ENCODE assay signal across 24 mouse cellular contexts in genomic region chr1:121047406-121047805, GRCm38 (mm10).
DNase-seq lines count a peak whose midpoint lies in the region; ATAC-seq and TF ChIP-seq lines count a peak whose summit lies in the region.
"Had no signal": no experiment of that assay in that cellular context is flagged by ENCODE, and none has a peak within 500 bp of the region (broad histone marks: within the 10 kb centered on the region; RNA-seq: fewer than 3 reads in every experiment).

No protein-coding gene starts in this region.

- WGBS in forebrain, postnatal 0 days, result 15% methylated on average over 2 of the region's 2 CpGs
- WGBS in forebrain, embryonic 13.5 days, result 54% methylated on average over 2 of the region's 2 CpGs

- no peak overlapping the region for H3K4me3 ChIP-seq in forebrain, postnatal 0 days (ENCODE audit: low read depth, low read length)
- H3K4me3 ChIP-seq in forebrain, embryonic 13.5 days, result no peak overlapping the region
- H3K4me3 ChIP-seq: embryonic facial prominence, embryonic 10.5 days; heart, embryonic 10.5 days; hindbrain, embryonic 12.5 days; limb, embryonic 10.5 days; liver, embryonic 13.5 days; lung, embryonic 15.5 days had no signal

- ATAC-seq in forebrain, postnatal 0 days, result peak; percentile 27; the same call in 1 of the 2 replicates
- no peak for ATAC-seq in forebrain, embryonic 13.5 days
- ATAC-seq in granulocyte monocyte progenitor cell, adult 5-6 weeks (replicated peaks; ENCODE audit: poor library complexity, severe bottlenecking), result no peak
- ATAC-seq: forebrain, embryonic 16.5 days; midbrain, embryonic 16.5 days had no signal

- peaks cover 38% of the 10 kb centered on the region for H3K27me3 ChIP-seq in forebrain, postnatal 0 days (ENCODE audit: insufficient read depth, low read length)
- peaks cover 92% of the 10 kb centered on the region for H3K27me3 ChIP-seq in forebrain, embryonic 13.5 days
- H3K27me3 ChIP-seq: liver, embryonic 13.5 days; lung, embryonic 15.5 days had no signal

- no peak overlapping the region for H3K4me2 ChIP-seq in forebrain, postnatal 0 days (ENCODE audit: low read depth)
- H3K4me2 ChIP-seq in forebrain, embryonic 13.5 days, result no peak overlapping the region
- H3K4me2 ChIP-seq: hindbrain, embryonic 12.5 days; liver, embryonic 13.5 days; lung, embryonic 15.5 days had no signal

- H3K9ac ChIP-seq in forebrain, postnatal 0 days, result no peak overlapping the region
- H3K9ac ChIP-seq in forebrain, embryonic 13.5 days, result no peak overlapping the region
- H3K9ac ChIP-seq: hindbrain, embryonic 12.5 days; liver, embryonic 13.5 days; lung, embryonic 15.5 days had no signal

- intact Hi-C loops in left cerebral cortex, postnatal 4 days (cut with DNase I), result no loop called here

- H3K4me1 ChIP-seq in forebrain, postnatal 0 days (ENCODE audit: insufficient read depth), result no peaks in the 10 kb centered on the region
- H3K4me1 ChIP-seq in forebrain, embryonic 13.5 days, result peaks cover 10% of the 10 kb centered on the region
- H3K4me1 ChIP-seq: heart, embryonic 10.5 days; liver, embryonic 13.5 days; lung, embryonic 15.5 days had no signal

- no peaks in the 10 kb centered on the region for H3K36me3 ChIP-seq in forebrain, postnatal 0 days (ENCODE audit: insufficient read depth)
- no peaks in the 10 kb centered on the region for H3K36me3 ChIP-seq in forebrain, embryonic 13.5 days (ENCODE audit: poor library complexity, severe bottlenecking)
- H3K36me3 ChIP-seq: embryonic facial prominence, embryonic 10.5 days; heart, embryonic 10.5 days; hindbrain, embryonic 12.5 days; limb, embryonic 10.5 days; liver, embryonic 13.5 days; lung, embryonic 15.5 days had no signal

- peak; percentile 9 for DNase-seq in forebrain, postnatal 0 days
- DNase-seq in left cerebral cortex, adult 9 months (ENCODE audit: low spot score in 2 of 2), result peak; percentile 10 to 13
- DNase-seq in left cerebral cortex, postnatal 4 days, result no peak
- peak; percentile 19 to 37 for DNase-seq in layer of hippocampus, adult 8-10 months (ENCODE audit: low spot score in 2 of 2)
- DNase-seq in retina, postnatal 1 day, result peak; percentile 9
- no peak for DNase-seq in adrenal gland, adult (ENCODE audit: inconsistent age in 2 of 2, low spot score in 1 of 2)
- DNase-seq: adrenal gland, adult 2 months; cerebellum, adult 11 months; cerebellum, postnatal 36 days; gastrocnemius, postnatal 36 days; heart, postnatal 10 days; kidney, postnatal 14 days; liver, embryonic 13.5 days; spleen, adult 18-20 months; thymus, adult 2 months had no signal

- TF ChIP-seq CTCF in forebrain, postnatal 0 days (IDR thresholded peaks at IDR 0.05; ENCODE audit: low read depth), result no peak

- H3K9me3 ChIP-seq in forebrain, postnatal 0 days (ENCODE audit: low read length), result no peaks in the 10 kb centered on the region
- H3K9me3 ChIP-seq in forebrain, embryonic 13.5 days (replicated peaks), result no peaks in the 10 kb centered on the region
- H3K9me3 ChIP-seq: embryonic facial prominence, embryonic 10.5 days; heart, embryonic 10.5 days; hindbrain, embryonic 12.5 days; limb, embryonic 10.5 days; liver, embryonic 13.5 days; lung, embryonic 15.5 days had no signal

- H3K27ac ChIP-seq in forebrain, postnatal 0 days (ENCODE audit: low read depth, low read length), result no peak overlapping the region
- H3K27ac ChIP-seq in forebrain, embryonic 13.5 days, result no peak overlapping the region
- H3K27ac ChIP-seq: embryonic facial prominence, embryonic 10.5 days; heart, embryonic 10.5 days; hindbrain, embryonic 12.5 days; limb, embryonic 10.5 days; liver, embryonic 13.5 days; lung, embryonic 15.5 days had no signal

Comparison
In these comparisons a context has a peak if more than half of its experiments do, and no peak if none do; other contexts are left out.
1. DNase-seq: peak in forebrain, postnatal 0 days (single experiment), left cerebral cortex, adult 9 months (2 of 2), layer of hippocampus, adult 8-10 months (2 of 2) and retina, postnatal 1 day (single experiment); none in left cerebral cortex, postnatal 4 days (single experiment) and adrenal gland, adult (0 of 2).